Mouse (Mus musculus) thymus, adult 2 months (tissue): Measurements from ENCODE around the gene Bpifc. TPM values are rescaled to one million over a fixed set of nuclear protein-coding genes. Genes with fewer than 3 reads are reported as not detected.

ENCODE experiments used
- DNase-seq: peaks from one replicate; pipeline ENCODE4 v3.0.0; 2021
- H3K27ac ChIP-seq: fragments of 200-500 bp; 2 replicates; pipeline ENCODE4 v1.5.1; 2012; ENCODE audit warnings: low read length, control low read depth; ENCODE audit not compliant: control insufficient read depth, insufficient read depth
- H3K27me3 ChIP-seq: fragments of 200-500 bp; 2 replicates; pipeline ENCODE4 v1.6.1; 2012; ENCODE audit warnings: mild to moderate bottlenecking, low read length, moderate library complexity, mixed read lengths; ENCODE audit not compliant: control insufficient read depth, insufficient read depth
- H3K36me3 ChIP-seq: fragments of 200-500 bp; 2 replicates; pipeline ENCODE4 v1.6.1; 2012; ENCODE audit warnings: mild to moderate bottlenecking, low read length, moderate library complexity; ENCODE audit not compliant: control insufficient read depth, insufficient read depth
- H3K4me1 ChIP-seq: fragments of 200-500 bp; replicated peaks from 2 replicates; pipeline ENCODE4 v1.6.1; 2012; ENCODE audit warnings: low read length; ENCODE audit not compliant: control insufficient read depth, insufficient read depth
- H3K4me3 ChIP-seq: fragments of 200-500 bp; 2 replicates; pipeline ENCODE4 v1.5.1; 2012; ENCODE audit warnings: mild to moderate bottlenecking, low read length, control low read depth, moderate library complexity; ENCODE audit not compliant: control insufficient read depth, insufficient read depth
- CTCF ChIP-seq: fragments of 200-500 bp; IDR thresholded peaks from 2 replicates; pipeline ENCODE4 v1.5.1; 2012; ENCODE audit warnings: mild to moderate bottlenecking, control low read depth, low read length, moderate library complexity, borderline replicate concordance; ENCODE audit not compliant: control insufficient read depth, poor library complexity, insufficient read depth; ENCODE audit errors: extremely low read depth
- POLR2A ChIP-seq: fragments of 200-500 bp; IDR thresholded peaks from 2 replicates; pipeline ENCODE4 v1.6.1; 2012; ENCODE audit warnings: mild to moderate bottlenecking, low read length, control low read depth, moderate library complexity; ENCODE audit not compliant: control insufficient read depth, poor library complexity, insufficient read depth; ENCODE audit errors: extremely low read depth
- WGBS: fragments of 180-500 bp; shearing (Covaris S2); methylation state at CpG from one replicate; pipeline ENCODE4 v1.1.7; 2018; 5-methylcytosine and 5-hydroxymethylcytosine counted together
- polyA plus RNA-seq: library from polyadenylated mRNA; depleted of rRNA; stranded (reverse); fragments of >200 nt; gene quantifications from 2 replicates; pipeline ENCODE4 v1.2.3, GENCODE M21; 2012

The Bpifc gene
- polyA plus RNA-seq, 1 experiment = 1.2 TPM

GRCm38 (mm10) chr10:86021408-86021748 is 9.7 kb upstream of the Bpifc start:
- H3K4me1 ChIP-seq = 0 out of 2 replicates have a peak, but pooled peaks cover 8% of the 10 kb centered on the region
- H3K27me3 ChIP-seq = no peaks in the 10 kb centered on the region
- no peak overlapping the region for H3K27ac ChIP-seq
- no peak for TF ChIP-seq POLR2A
- no peak for TF ChIP-seq CTCF
- WGBS = 2% methylated on average over 3 of the region's 3 CpGs
- H3K4me3 ChIP-seq = no peak overlapping the region
- DNase-seq = no peak
- H3K36me3 ChIP-seq = no peaks in the 10 kb centered on the region

- H3K36me3 ChIP-seq = no peaks in the 10 kb centered on the region
- TF ChIP-seq POLR2A = no peak
- H3K4me3 ChIP-seq = no peak overlapping the region
- H3K4me1 ChIP-seq = 0 out of 2 replicates have a peak, but pooled peaks cover 6% of the 10 kb centered on the region
- no peak overlapping the region for H3K27ac ChIP-seq
- no peak for DNase-seq
- no peaks in the 10 kb centered on the region for H3K27me3 ChIP-seq
- WGBS = 40% methylated on average over 5 of the region's 5 CpGs
These were observed 7.1 kb upstream of the Bpifc start for GRCm38 (mm10) chr10:86018813-86019212.

DNA sequence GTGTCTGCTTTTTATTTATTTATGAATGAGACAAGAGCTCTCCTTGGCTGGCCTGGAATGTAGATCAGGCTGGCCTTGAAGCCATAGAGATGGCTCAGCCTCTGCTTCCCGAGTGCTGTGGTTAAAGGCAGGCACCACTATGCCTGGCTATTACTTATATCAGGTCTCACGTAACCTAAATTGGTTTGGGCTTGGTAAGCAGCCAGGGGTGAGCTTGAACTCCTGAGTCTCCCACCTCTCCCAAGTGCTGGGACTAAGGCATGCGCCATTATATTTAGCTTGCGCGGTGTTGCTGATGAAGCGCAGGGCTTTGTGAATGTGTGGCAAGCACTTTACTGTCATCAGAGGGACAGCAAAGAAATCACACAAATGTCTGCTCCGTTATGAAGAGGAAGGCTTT is 6.1 kb upstream of the Bpifc start:
- WGBS = 98% methylated on average over 7 of the region's 7 CpGs

DNA sequence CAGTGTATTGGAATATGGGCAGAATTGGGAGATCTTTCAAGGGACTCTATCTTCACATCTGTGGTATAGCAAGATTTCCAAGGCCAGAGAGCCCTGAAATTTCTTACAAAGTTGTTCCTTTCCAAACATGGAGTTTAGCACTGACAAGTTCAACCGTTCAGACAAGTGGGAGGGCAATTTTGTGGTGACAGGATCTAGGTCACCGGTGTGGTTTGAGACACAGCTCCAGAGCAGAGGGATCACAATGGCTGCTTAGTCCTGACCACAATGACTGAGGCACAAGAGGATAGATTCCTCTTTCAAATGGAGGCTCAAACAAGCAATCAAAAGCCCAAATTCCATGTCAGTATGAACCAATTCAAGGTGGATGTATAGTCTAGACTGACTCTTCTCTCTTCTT is 523 bp downstream of the Bpifc start:
- no peaks in the 10 kb centered on the region for H3K27me3 ChIP-seq
- H3K4me3 ChIP-seq = no peak overlapping the region
- H3K27ac ChIP-seq = no peak overlapping the region
- DNase-seq = no peak
- TF ChIP-seq CTCF (no peak), POLR2A (no peak)
- H3K36me3 ChIP-seq = no peaks in the 10 kb centered on the region
- H3K4me1 ChIP-seq = peaks cover 5% of the 10 kb centered on the region
- 4% methylated on average over 2 of the region's 2 CpGs for WGBS

More for the DNA sequence above, 6.1 kb upstream of the Bpifc start:
- no peak overlapping the region for H3K27ac ChIP-seq
- 0 out of 2 replicates have a peak, but pooled peaks cover 2% of the 10 kb centered on the region for H3K4me1 ChIP-seq
- no peak overlapping the region for H3K4me3 ChIP-seq
- TF ChIP-seq POLR2A (no peak), CTCF (no peak)
- no peaks in the 10 kb centered on the region for H3K27me3 ChIP-seq
- no peaks in the 10 kb centered on the region for H3K36me3 ChIP-seq
- no peak for DNase-seq

DNA sequence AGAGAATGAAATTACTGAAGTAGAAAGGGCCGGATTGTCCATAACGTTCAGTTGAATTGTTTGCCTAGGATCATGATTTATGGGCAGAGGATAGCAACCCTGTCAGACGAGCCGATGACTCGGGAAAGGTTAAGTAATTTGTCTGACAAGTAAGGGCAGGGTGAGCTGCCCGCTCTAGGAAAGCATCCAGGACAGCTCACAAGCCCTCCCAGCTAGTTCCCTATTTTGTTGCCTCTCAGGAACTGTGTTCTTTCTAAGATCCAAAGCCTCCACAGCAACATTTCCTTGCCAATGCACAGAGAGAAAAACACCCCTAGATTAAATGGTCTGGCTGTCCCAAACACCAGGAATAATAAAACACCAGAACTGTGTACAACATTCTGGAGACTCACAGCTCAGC is 1.1 kb downstream of the Bpifc start:
- Histone ChIP-seq H3K36me3 (no peaks in the 10 kb centered on the region), H3K4me1 (peaks cover 5% of the 10 kb centered on the region), H3K4me3 (no peak overlapping the region), H3K27me3 (no peaks in the 10 kb centered on the region), H3K27ac (no peak overlapping the region)
- WGBS = 51% methylated on average over 6 of the region's 6 CpGs
- DNase-seq = no peak
- no peak for TF ChIP-seq POLR2A
- TF ChIP-seq CTCF = no peak

- H3K27ac ChIP-seq = no peak overlapping the region
- 92% methylated on average over 2 of the region's 2 CpGs for WGBS
- TF ChIP-seq CTCF = no peak
- TF ChIP-seq POLR2A = no peak
- H3K4me3 ChIP-seq = no peak overlapping the region
- peaks cover 5% of the 10 kb centered on the region for H3K4me1 ChIP-seq
- H3K36me3 ChIP-seq = no peaks in the 10 kb centered on the region
- no peaks in the 10 kb centered on the region for H3K27me3 ChIP-seq
- DNase-seq = no peak
These were observed 2.0 kb downstream of the Bpifc start for GRCm38 (mm10) chr10:86009688-86010087.

DNA sequence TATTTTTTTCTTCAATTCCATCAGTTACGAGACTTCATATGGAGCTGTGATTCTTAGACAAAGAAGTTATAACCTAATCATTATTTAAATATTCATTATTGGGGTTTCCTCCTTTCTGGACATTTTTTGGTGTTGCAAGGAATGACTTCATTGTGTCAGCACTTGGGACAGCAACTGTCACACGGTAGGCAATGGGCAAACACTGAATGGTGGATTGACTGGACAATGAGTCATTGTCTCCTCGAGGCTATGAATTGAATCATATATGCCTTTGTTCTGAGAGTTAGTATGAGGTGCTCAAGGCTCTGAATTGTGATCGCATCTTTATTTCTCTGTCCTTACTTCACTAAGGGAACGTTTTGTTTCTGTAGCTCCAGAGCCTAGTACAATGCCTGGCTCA is 5.2 kb downstream of the Bpifc start:
- 91% methylated on average over 5 of the region's 5 CpGs for WGBS
- H3K27ac ChIP-seq = no peak overlapping the region
- no peaks in the 10 kb centered on the region for H3K36me3 ChIP-seq
- no peak for DNase-seq
- no peak overlapping the region for H3K4me3 ChIP-seq
- H3K27me3 ChIP-seq = no peaks in the 10 kb centered on the region
- peaks cover 3% of the 10 kb centered on the region for H3K4me1 ChIP-seq
- TF ChIP-seq POLR2A = no peak
- TF ChIP-seq CTCF = no peak
